Mouse (Mus musculus) hematopoietic stem cell, adult 5-6 weeks (primary cell): ENCODE results near the gene Zfp385c. TPM values are rescaled to one million over a fixed set of nuclear protein-coding genes. Genes with fewer than 3 reads are reported as not detected.
"Not testable (repeated sequence)": the region's sequence is repeated elsewhere in the genome, so short reads cannot be mapped to it uniquely, and the experiment has no call there.

Source experiments
- ATAC-seq, 2 experiments: fragments of 125-278 bp in 1 of 2; replicated peaks in 1 of 2; 2 replicates each; pipeline ENCODE4 v1.8.0; 2016 to 2017; ENCODE audit warnings: inconsistent platforms in 2 of 2, mild to moderate bottlenecking in 2 of 2, moderate number of reproducible peaks in 2 of 2, low read depth in 1 of 2, moderate TSS enrichment in 1 of 2; ENCODE audit not compliant: low FRiP score in 2 of 2, poor library complexity in 2 of 2, severe bottlenecking in 2 of 2, insufficient read depth in 1 of 2, low TSS enrichment in 1 of 2
- total RNA-seq: library from RNA; stranded (forward); fragments of 172-1452, 232-1000 nt; gene quantifications from 2 replicates; pipeline ENCODE4 v1.2.3, GENCODE M21; 2017

The Zfp385c gene
- total RNA-seq, 1 experiment from 2014 or later, result 0.20 TPM

GRCm38 (mm10) chr11:100656458-100656857 is 35.8 kb downstream of the Zfp385c start:
- ATAC-seq, result 0 out of 4 replicates have a peak, but pooled peaks of 1 of the 2 experiments have one; percentile 18

- not testable (repeated sequence) for ATAC-seq
Observed at GRCm38 (mm10) chr11:100655589-100655988, 36.7 kb downstream of the Zfp385c start.

- no peak for ATAC-seq
Observed at GRCm38 (mm10) chr11:100651748-100652147, 40.5 kb downstream of the Zfp385c start.

GRCm38 (mm10) chr11:100651205-100651604 is 41.0 kb downstream of the Zfp385c start:
- ATAC-seq, result no peak

- no peak for ATAC-seq
Observed at GRCm38 (mm10) chr11:100648405-100648804, 43.9 kb downstream of the Zfp385c start.

- peak; percentile 69 to 71 for ATAC-seq
Observed at GRCm38 (mm10) chr11:100646265-100646664, 46.0 kb downstream of the Zfp385c start.

- no peak for ATAC-seq
Observed at GRCm38 (mm10) chr11:100643612-100644575, 48.4 kb downstream of the Zfp385c start.

- peak; percentile 56 to 83 for ATAC-seq
Observed at GRCm38 (mm10) chr11:100640159-100640906, 51.9 kb downstream of the Zfp385c start.

GRCm38 (mm10) chr11:100634530-100634929 is 57.7 kb downstream of the Zfp385c start:
- ATAC-seq, result no peak

GRCm38 (mm10) chr11:100628862-100629352 is 63.3 kb downstream of the Zfp385c start:
- no peak for ATAC-seq

- ATAC-seq, result no peak
Observed at GRCm38 (mm10) chr11:100628056-100628455, 64.2 kb downstream of the Zfp385c start.

GRCm38 (mm10) chr11:100626701-100627195 is 65.5 kb downstream of the Zfp385c start:
- ATAC-seq, result peak; percentile 68; a peak in 3 of 4 replicates

- ATAC-seq, result no peak
Observed at GRCm38 (mm10) chr11:100625754-100626700, 66.2 kb downstream of the Zfp385c start.

GRCm38 (mm10) chr11:100623867-100624266 is 68.4 kb downstream of the Zfp385c start:
- no peak for ATAC-seq

GRCm38 (mm10) chr11:100622714-100623113 is 69.5 kb downstream of the Zfp385c start:
- ATAC-seq, result peak; percentile 65 to 76

- ATAC-seq, result no peak
Observed at GRCm38 (mm10) chr11:100619982-100620381, 72.3 kb downstream of the Zfp385c start, which contains the start of gene Dnajc7. Gene Dnajc7, minus strand, starts transcription at chr11:100620168.
